Mouse (Mus musculus) c-Kit-negative CD71-positive TER-119-positive erythroid progenitor cells, embryonic 14.5 days (primary cell): Measurements from ENCODE around the gene Tbl1x.

Source experiments
- DNase-seq: peaks from one replicate; pipeline ENCODE4 v3.0.0-alpha.2; 2013; ENCODE audit warnings: low read depth, low spot score

Tbl1x gene

DNA sequence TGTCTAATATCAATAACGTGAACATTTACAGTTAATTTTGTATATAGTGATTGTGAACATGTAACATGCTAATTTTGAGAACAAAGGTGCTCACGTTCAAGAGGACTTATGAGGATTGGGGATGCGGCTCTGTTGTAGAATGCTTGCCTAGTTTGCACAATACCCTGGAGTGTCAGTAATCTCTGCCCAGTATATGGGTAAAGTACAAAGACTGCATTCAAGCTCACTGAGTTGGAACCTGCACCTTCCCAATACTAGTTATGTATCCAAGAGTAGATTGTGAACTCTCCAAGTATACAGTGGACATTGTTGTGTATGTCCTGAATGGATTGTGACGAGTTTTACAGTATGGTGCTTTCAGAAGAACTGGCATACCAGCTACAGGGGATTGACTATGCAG, 33.7 kb downstream of the Tbl1x start:
- no peak for DNase-seq

GRCm38 (mm10) chrX:77545362-77546078, 34.7 kb downstream of the Tbl1x start:
- no peak for DNase-seq

GRCm38 (mm10) chrX:77546448-77546847, 35.6 kb downstream of the Tbl1x start:
- DNase-seq = no peak

DNA sequence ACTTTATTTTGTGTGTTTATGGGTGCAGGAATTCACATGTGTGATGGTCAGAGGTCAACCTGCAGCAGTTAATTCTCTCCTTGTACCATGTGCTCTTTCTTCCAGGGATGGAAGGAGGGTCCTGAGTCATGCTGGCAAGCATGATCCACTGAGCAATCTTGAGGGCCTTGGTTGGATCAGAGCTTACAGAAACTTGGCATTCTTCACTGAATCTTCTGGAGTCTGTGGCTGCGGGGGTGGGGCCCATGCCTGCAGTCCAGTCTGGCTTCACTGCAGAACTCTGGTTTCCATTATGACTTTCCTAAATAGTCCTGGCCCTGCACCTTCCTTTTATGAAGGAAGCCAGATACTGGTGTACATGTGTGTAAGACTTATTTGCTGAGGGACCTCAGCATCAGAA, 38.1 kb downstream of the Tbl1x start:
- DNase-seq = no peak

- no peak for DNase-seq
Measured at GRCm38 (mm10) chrX:77550388-77550787, 39.6 kb downstream of the Tbl1x start.

DNA sequence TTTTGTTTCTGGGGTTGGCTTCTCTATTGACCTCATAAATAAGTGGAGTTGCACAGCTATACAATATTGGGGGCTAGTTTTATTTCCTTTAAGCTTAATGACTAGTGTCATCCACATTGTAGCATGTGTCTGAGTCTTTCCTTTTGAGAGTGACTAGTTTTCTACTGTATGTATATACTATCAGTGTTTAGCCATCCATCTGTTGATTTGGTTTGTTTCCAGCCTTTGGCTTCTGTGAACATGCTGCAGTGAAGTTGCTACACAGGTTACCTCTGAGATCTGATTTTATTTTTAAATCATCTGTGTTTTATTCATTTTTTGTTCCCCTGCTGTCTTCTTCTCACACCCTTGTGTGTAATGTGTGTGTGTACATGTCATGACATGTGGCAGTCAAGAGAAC, 40.5 kb downstream of the Tbl1x start:
- DNase-seq = no peak

DNA sequence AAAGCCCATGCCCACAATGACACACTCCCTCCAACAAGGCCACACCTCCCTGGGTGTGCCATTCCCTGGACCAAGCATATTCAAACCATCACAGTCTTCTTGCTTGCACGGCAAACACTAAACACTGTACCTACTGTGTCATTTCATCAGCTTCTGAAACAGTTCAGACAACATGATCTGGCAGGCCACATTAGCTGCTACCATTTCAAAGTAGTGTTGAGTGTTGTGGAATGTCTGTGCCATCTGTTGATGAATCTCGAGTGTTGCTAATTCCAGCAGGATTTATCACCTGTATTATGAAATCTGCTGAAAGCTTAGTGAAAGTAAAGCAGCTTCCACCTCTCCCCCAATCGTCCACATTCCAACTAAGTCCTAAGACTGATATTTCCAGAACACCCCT, 41.3 kb downstream of the Tbl1x start:
- no peak for DNase-seq

DNA sequence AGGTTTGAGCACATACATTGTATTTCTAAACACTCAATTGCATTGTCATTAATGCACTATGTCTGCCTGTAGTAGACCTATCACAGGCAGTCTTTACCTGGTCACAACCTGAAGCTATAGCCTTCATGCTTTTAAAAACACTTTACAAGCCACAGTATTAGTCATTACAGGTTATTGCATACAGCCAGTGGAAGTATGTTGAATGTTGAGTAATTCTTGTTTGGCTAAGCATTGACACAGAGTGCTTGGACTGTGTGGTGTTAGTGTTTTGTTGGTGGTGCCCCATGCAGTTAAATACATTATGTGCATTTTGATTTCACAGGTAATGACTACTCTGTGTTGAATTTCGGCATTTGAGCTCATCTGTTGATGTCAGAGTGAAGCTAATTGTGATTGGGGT, 45.2 kb downstream of the Tbl1x start:
- DNase-seq = no peak

DNA sequence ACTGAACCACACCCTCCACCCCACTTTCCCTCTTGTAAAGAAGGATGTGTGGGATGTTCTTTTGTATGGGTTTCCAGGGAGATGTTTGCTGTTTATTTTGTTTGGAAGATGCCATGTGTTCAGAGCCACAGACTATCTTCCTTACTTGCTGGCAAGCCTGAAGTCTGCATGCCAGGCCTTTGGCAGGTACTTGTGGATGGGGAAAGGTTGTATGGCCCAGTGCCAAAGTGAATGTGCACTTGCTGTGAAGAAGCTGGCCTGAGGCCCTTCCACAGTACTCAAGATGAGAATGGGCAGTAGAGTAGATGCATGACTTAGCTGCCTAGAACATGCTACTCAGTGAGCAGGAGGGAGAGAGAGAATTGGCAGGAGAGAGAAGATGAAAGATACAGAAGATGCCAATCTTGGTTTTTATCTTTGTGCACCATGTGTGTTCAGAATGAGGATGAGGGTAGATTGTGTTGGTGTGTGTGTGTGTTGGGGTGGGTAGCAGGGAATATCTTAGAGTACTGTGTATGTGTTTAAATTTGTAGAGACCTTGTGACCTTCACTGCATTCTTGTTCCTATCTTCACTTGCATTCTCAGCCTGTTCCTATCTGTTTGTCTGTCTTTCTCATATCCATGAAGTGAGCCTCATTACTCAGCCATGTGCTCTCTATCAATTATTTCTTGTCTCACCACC, 48.5 kb downstream of the Tbl1x start:
- no peak for DNase-seq

DNA sequence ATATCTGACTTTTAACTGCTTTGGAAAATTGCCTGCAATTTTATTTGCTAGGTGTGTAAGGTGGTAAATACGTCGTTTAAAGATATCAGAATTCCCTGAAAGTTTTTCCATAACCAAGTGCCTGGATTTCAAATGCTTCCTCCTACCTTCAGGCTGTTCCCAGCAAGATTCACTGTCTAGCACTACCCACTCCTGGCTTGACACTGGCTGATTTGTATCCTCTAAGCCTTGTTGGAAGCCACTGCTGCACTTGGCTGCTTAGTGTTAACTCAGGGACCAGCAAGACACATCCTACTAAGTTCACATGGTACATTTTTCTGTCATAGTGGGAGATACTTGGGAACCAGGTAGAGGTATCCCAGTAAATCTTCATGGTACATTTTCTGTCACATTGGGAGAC, 52.8 kb downstream of the Tbl1x start:
- DNase-seq = no peak

DNA sequence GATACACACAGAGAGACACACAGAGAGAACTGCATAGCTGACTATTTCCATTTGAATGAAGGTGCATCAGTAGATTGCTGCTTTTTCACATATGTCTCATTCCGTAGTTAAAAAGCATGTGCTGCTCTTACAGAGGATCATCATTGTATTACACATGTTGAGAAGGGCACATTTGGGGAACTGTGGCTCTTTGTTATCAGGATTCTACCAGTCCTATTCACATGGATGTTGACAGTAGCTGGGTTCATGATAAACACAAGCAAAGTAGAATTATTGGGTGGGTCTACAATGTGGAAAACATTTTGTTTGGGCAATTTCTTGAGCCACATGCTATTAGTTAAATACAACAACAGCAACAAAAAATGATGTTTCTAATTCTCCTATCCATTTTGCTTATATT, 55.9 kb downstream of the Tbl1x start:
- DNase-seq = no peak

GRCm38 (mm10) chrX:77568013-77568412, 57.2 kb downstream of the Tbl1x start:
- DNase-seq = no peak

- DNase-seq = no peak
Measured at GRCm38 (mm10) chrX:77573743-77574142, 62.9 kb downstream of the Tbl1x start.

DNA sequence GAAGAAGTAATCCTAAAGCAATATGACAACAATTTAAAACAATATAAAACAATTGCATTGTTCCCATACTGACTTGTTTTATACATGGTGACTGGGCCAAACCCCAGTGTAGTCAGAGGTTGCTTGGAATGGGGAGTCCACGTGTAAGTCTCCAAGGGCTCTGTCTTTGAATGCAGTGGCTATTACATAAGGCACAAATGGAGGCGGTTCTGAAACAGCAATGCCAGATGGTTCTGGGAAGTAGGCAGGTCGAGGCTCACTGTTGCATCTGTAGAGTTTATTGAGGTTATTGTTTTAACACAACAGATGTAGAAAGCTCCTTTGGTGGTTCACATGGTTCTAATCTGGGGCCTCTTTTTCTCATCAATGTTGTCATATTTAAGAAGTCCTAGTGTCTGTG, 66.3 kb downstream of the Tbl1x start:
- DNase-seq = no peak

- no peak for DNase-seq
Measured at GRCm38 (mm10) chrX:77578172-77578571, 67.4 kb downstream of the Tbl1x start.

DNA sequence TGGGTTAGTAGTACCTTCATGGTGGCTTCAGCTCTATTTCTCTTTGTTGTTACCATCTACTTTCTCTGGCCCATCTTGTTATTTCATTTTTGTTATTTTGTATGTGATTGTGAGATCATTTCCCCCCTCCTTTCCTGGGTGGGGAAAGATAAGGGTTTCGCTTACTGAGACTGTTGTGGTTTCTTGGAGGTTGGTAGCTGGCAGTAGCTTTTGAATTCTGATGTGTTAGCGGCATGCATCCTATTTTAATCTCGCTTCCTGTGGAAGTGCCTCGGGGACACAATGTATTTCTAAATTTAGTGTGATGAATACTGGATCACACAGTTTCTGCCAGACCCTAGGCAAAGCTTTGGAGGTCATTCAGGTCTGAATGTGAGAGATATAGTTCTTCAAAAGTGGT, 69.2 kb downstream of the Tbl1x start:
- DNase-seq = no peak

GRCm38 (mm10) chrX:77585974-77586373, 75.2 kb downstream of the Tbl1x start:
- no peak for DNase-seq

GRCm38 (mm10) chrX:77594670-77595224, 83.9 kb downstream of the Tbl1x start:
- DNase-seq = no peak

- DNase-seq = no peak
Measured at GRCm38 (mm10) chrX:77597674-77598073, 86.9 kb downstream of the Tbl1x start.

DNA sequence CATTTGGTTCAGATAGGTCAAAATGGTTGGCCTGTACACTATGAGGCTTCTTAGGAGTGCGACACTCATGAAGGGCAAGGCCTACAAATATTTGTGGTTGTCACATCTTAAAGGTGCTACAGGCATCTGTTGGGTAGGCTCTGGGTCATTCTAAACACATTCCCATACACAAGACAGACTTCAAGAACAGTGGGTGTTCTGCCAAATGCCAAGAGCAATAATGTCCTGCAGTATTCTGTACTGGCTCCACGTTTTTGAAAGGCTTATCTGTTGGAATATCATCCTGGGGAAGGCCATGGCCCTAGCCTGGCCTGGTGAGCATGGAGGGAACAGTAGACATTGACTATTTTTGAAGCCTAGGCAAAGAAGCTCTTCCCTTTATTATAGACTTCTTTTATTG, 87.9 kb downstream of the Tbl1x start:
- no peak for DNase-seq

DNA sequence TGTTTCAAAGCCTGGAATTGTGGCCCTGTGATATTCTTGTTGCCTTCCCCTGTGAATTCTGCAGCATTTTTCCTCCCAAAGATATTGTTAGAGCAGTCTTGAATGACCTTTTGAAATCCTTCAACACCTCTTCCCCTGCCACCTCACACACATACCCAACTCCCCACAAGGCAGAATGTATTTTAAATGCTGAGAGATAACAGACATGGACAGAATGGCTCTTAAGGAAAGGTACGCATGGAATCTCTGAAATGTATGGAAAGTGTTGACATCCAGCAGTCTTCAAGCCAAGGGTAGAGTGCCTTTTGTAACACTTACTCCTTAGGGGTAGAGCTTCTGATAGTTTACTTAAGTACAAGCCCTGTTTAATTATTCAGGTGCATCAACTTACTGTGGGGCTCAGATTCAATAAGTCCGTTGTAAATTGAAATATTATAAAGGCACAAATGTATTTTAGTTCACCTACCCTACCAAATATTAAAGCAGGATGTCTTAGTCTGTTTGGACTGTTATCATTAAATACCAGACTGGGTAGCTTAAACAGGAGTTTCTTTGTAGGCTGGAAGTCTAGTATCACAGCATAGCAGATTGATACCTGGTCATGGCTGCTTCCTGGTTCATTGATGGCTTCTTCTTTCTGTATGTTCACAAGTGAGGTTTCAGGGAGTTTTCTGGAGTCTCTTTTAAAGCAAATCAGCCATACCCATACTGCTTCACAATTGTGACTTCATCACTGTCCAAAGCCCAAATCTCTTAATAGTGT, 92.9 kb downstream of the Tbl1x start:
- no peak for DNase-seq

GRCm38 (mm10) chrX:77607488-77607887, 96.7 kb downstream of the Tbl1x start:
- DNase-seq = no peak
